Mouse (Mus musculus): ENCODE results near the gene Ptprg. TPM values are rescaled to one million over a fixed set of nuclear protein-coding genes. Genes with fewer than 3 reads are reported as not detected.

The Ptprg gene
- polyA plus RNA-seq, 1 experiment from 2014 or later, result 38.7 TPM

DNA sequence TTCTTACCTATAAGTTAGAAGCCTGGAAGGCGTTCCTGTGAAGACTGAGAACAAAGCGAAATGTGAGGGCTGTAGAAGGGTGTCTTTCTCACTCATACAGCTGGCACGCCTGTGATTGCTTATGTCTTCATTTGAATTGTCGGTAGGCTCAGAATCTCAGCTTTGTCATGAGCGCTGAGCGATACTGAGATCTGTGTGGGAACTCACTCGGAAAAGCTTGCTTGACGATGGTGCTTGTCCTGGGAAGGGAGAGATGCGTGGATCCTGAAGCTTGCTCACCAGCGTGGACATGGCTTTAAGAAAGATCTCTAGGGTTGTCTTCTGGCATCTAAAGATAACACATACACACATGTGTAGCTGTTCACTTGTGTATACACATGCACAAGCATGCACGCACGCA lies 516.4 kb downstream of the Ptprg start:
- no peaks in the 10 kb centered on the region for H3K9me3 ChIP-seq (ENCODE audit: low read length)
- no peak overlapping the region for H3K4me2 ChIP-seq (replicated peaks; ENCODE audit: low read depth, low read length)
- peaks cover 22% of the 10 kb centered on the region for H3K4me1 ChIP-seq (ENCODE audit: insufficient read depth, low read length)
- no peak overlapping the region for H3K27ac ChIP-seq (ENCODE audit: low read length)
- no peak overlapping the region for H3K4me3 ChIP-seq (ENCODE audit: low read length)
- no peak for ATAC-seq (ENCODE audit: low FRiP score, low TSS enrichment)
- H3K27me3 ChIP-seq (ENCODE audit: insufficient read depth, low read length), result no peaks in the 10 kb centered on the region
- WGBS, result 94% methylated on average over 12 of the region's 12 CpGs
- no peak overlapping the region for H3K9ac ChIP-seq (replicated peaks; ENCODE audit: low read length)
- no peaks in the 10 kb centered on the region for H3K36me3 ChIP-seq (ENCODE audit: insufficient read depth, low read length)

GRCm38 (mm10) chr14:12070361-12070760 lies 517.0 kb downstream of the Ptprg start:
- H3K4me1 ChIP-seq (ENCODE audit: insufficient read depth, low read length), result peaks cover 29% of the 10 kb centered on the region
- no peak overlapping the region for H3K9ac ChIP-seq (replicated peaks; ENCODE audit: low read length)
- H3K4me2 ChIP-seq (replicated peaks; ENCODE audit: low read depth, low read length), result no peak overlapping the region
- no peaks in the 10 kb centered on the region for H3K27me3 ChIP-seq (ENCODE audit: insufficient read depth, low read length)
- no peak overlapping the region for H3K27ac ChIP-seq (ENCODE audit: low read length)
- no peak overlapping the region for H3K4me3 ChIP-seq (ENCODE audit: low read length)
- H3K36me3 ChIP-seq (ENCODE audit: insufficient read depth, low read length), result no peaks in the 10 kb centered on the region
- 52% methylated on average over 1 of the region's 1 CpGs for WGBS
- no peaks in the 10 kb centered on the region for H3K9me3 ChIP-seq (ENCODE audit: low read length)
- ATAC-seq (ENCODE audit: low FRiP score, low TSS enrichment), result no peak

DNA sequence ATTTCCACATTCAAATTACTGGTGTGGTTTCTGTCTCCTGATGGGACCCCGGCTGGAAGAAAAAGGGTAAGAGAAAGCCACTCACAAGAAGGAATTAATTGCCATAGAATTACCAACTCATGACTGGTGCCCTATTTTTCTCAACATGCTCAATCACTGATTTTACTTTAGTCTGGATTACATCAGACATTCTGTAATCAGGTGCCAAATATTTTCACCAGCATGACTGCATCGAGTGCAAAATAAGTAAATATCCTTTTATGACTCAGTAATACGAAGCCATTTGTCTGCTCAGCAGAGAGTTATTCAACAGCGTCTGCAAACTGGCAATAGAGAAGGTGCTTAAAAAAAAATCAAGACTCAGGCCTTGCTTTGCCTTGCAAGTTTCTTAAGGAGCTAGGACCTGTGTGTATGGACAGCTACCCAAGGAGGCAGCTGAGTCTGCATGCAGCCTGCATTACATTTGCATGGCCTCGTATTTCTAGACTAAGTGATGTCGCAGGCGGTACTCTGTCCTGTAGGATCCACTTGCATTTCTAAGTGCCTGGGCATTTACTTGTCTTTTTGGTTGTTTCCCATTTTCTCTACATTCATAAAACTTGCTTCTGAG lies 517.6 kb downstream of the Ptprg start:
- ATAC-seq (ENCODE audit: low FRiP score, low TSS enrichment), result no peak
- 60% methylated on average over 7 of the region's 7 CpGs for WGBS
- H3K36me3 ChIP-seq (ENCODE audit: insufficient read depth, low read length), result no peaks in the 10 kb centered on the region

GRCm38 (mm10) chr14:12072026-12072861 lies 518.9 kb downstream of the Ptprg start:
- Histone ChIP-seq H3K27ac (ENCODE audit: low read length) (peak overlapping the region; percentile 49), H3K9me3 (ENCODE audit: low read length) (no peaks in the 10 kb centered on the region), H3K4me3 (ENCODE audit: low read length) (no peak overlapping the region), H3K4me2 (replicated peaks; ENCODE audit: low read depth, low read length) (no peak overlapping the region), H3K36me3 (ENCODE audit: insufficient read depth, low read length) (no peaks in the 10 kb centered on the region), H3K9ac (replicated peaks; ENCODE audit: low read length) (no peak overlapping the region), H3K4me1 (ENCODE audit: insufficient read depth, low read length) (peaks cover 29% of the 10 kb centered on the region), H3K27me3 (ENCODE audit: insufficient read depth, low read length) (no peaks in the 10 kb centered on the region)
- 59% methylated on average over 7 of the region's 7 CpGs for WGBS
- ATAC-seq (ENCODE audit: low FRiP score, low TSS enrichment), result peak; percentile 53

More for the DNA sequence above, 517.6 kb downstream of the Ptprg start:
- Histone ChIP-seq H3K27me3 (ENCODE audit: insufficient read depth, low read length) (no peaks in the 10 kb centered on the region), H3K4me3 (ENCODE audit: low read length) (no peak overlapping the region), H3K9me3 (ENCODE audit: low read length) (no peaks in the 10 kb centered on the region), H3K4me2 (replicated peaks; ENCODE audit: low read depth, low read length) (no peak overlapping the region), H3K9ac (replicated peaks; ENCODE audit: low read length) (no peak overlapping the region), H3K27ac (ENCODE audit: low read length) (no peak overlapping the region), H3K4me1 (ENCODE audit: insufficient read depth, low read length) (peaks cover 29% of the 10 kb centered on the region)

DNA sequence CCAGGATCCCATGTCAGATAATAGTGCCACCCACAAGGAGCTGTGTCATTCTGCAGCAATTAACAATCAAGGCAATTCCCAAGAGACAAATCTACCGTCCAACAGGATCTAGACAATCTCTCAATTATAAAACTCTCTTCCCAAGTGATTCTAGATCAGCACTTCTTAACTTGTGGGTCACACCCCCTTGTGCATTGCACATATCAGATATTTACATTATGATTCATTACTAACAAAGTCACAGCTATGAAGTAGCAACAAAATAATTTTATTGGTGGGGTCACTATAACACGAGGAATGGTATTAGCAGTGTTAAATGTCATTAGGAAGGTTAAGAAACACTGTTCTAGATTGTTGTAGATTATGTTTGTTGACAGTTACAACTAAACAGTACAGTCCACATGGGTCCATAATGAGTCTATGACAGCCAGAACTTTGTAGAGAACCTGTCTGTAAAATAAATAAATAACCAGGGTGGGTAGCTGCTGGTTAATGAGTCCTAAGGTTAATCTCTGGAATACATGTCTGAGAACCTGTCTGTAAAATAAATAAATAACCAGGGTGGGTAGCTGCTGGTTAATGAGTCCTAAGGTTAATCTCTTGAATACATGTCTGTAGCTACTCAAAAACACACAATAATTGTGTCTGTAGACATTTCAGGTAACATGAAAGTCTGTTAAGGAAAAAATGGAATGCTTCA lies 520.2 kb downstream of the Ptprg start:
- ATAC-seq (ENCODE audit: low FRiP score, low TSS enrichment), result peak; percentile 81; the same call in 1 of the 2 replicates
- 55% methylated on average over 2 of the region's 2 CpGs for WGBS

GRCm38 (mm10) chr14:12077193-12077592 lies 523.9 kb downstream of the Ptprg start:
- Histone ChIP-seq H3K9me3 (ENCODE audit: low read length) (no peaks in the 10 kb centered on the region), H3K27me3 (ENCODE audit: insufficient read depth, low read length) (no peaks in the 10 kb centered on the region), H3K27ac (ENCODE audit: low read length) (no peak overlapping the region), H3K4me3 (ENCODE audit: low read length) (no peak overlapping the region), H3K4me2 (replicated peaks; ENCODE audit: low read depth, low read length) (no peak overlapping the region), H3K36me3 (ENCODE audit: insufficient read depth, low read length) (no peaks in the 10 kb centered on the region), H3K4me1 (ENCODE audit: insufficient read depth, low read length) (peaks cover 45% of the 10 kb centered on the region), H3K9ac (replicated peaks; ENCODE audit: low read length) (no peak overlapping the region)
- no peak for ATAC-seq (ENCODE audit: low FRiP score, low TSS enrichment)
- 83% methylated on average over 7 of the region's 7 CpGs for WGBS

More for the DNA sequence above, 520.2 kb downstream of the Ptprg start:
- Histone ChIP-seq H3K9me3 (ENCODE audit: low read length) (no peaks in the 10 kb centered on the region), H3K4me3 (ENCODE audit: low read length) (no peak overlapping the region), H3K4me2 (replicated peaks; ENCODE audit: low read depth, low read length) (no peak overlapping the region), H3K27me3 (ENCODE audit: insufficient read depth, low read length) (no peaks in the 10 kb centered on the region), H3K36me3 (ENCODE audit: insufficient read depth, low read length) (no peaks in the 10 kb centered on the region), H3K27ac (ENCODE audit: low read length) (peak overlapping the region; percentile 49), H3K9ac (replicated peaks; ENCODE audit: low read length) (no peak overlapping the region), H3K4me1 (ENCODE audit: insufficient read depth, low read length) (peaks cover 29% of the 10 kb centered on the region)

- ATAC-seq (ENCODE audit: low FRiP score, low TSS enrichment), result no peak
- Histone ChIP-seq H3K27me3 (ENCODE audit: insufficient read depth, low read length) (no peaks in the 10 kb centered on the region), H3K4me1 (ENCODE audit: insufficient read depth, low read length) (peaks cover 43% of the 10 kb centered on the region), H3K36me3 (ENCODE audit: insufficient read depth, low read length) (no peaks in the 10 kb centered on the region), H3K9ac (replicated peaks; ENCODE audit: low read length) (no peak overlapping the region), H3K9me3 (ENCODE audit: low read length) (no peaks in the 10 kb centered on the region), H3K4me2 (replicated peaks; ENCODE audit: low read depth, low read length) (no peak overlapping the region), H3K4me3 (ENCODE audit: low read length) (no peak overlapping the region), H3K27ac (ENCODE audit: low read length) (peak overlapping the region; percentile 35; the same call in 1 of the 2 replicates)
- 27% methylated on average over 6 of the region's 6 CpGs for WGBS
Observed at GRCm38 (mm10) chr14:12079250-12079649, 525.9 kb downstream of the Ptprg start.

DNA sequence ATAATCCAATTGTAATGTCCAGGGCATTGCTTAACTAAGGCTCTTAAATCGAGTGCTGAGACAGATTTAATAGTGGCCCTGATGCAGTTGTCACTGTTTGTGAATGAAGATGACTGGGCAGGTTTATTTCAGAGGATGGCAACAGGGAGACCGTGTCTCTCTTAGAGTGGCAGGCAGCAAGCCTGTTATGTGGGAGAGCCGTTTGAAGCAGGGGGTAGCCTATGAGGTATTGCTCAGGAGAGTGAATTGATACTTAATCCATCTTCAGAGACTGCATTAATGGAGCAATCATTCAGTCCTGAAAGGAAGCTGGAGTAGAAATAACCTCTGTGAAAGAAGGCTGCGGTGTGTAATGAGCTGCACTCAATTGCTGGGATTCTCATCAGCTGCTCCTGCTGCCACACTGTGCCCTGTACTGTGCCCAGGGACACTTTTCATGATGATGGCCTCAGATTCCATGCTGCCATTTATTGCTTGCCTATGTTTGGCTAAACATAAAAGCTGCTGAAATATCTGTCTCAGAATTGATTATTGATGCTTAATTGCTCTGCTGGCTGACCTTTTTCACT lies 526.6 kb downstream of the Ptprg start:
- ATAC-seq (ENCODE audit: low FRiP score, low TSS enrichment), result no peak
- H3K27me3 ChIP-seq (ENCODE audit: insufficient read depth, low read length), result no peaks in the 10 kb centered on the region
- H3K4me3 ChIP-seq (ENCODE audit: low read length), result no peak overlapping the region
- H3K4me2 ChIP-seq (replicated peaks; ENCODE audit: low read depth, low read length), result no peak overlapping the region
- H3K9me3 ChIP-seq (ENCODE audit: low read length), result no peaks in the 10 kb centered on the region
- H3K27ac ChIP-seq (ENCODE audit: low read length), result no peak overlapping the region
- peaks cover 37% of the 10 kb centered on the region for H3K4me1 ChIP-seq (ENCODE audit: insufficient read depth, low read length)
- no peak overlapping the region for H3K9ac ChIP-seq (replicated peaks; ENCODE audit: low read length)
- no peaks in the 10 kb centered on the region for H3K36me3 ChIP-seq (ENCODE audit: insufficient read depth, low read length)
- 27% methylated on average over 4 of the region's 4 CpGs for WGBS

DNA sequence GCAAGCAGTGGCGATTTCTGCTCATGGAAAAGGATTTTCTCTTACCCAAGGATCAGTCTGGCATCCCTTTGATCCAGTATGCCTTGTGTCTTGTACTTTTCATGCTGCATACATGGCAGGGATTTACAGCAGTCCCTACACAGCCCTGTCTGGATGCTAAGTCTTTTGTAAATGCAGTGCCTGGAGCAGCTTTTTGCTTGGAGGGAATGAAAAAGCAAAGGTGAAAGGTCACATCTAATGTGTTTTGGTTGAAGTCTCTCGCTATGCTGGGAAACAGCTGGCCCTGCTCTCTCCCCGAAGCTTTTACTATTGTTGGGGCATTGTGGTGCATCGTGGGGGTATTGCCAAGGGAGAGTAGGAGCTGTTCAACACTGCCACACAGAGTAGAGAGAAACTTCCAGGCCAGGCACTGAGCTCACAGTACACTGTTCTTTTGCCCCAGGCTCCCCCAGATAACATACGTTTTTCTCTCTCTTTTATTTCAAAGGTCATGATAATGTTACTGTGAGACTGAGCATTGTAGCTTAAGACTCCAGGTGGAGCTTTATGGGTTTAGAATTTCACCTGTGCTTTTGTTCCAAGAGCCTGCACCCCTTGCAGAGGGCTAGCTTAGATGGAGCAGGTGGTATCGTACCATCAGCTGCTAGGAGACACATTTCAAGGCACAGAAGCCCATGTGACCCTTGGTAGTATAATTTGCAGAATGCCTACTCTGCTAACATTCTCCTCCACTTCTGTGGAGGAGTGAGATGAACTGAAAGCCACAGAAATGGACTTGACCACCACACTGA lies 529.0 kb downstream of the Ptprg start:
- 18% methylated on average over 6 of the region's 6 CpGs for WGBS
- H3K4me3 ChIP-seq (ENCODE audit: low read length), result no peak overlapping the region
- H3K9me3 ChIP-seq (ENCODE audit: low read length), result no peaks in the 10 kb centered on the region
- H3K4me2 ChIP-seq (replicated peaks; ENCODE audit: low read depth, low read length), result no peak overlapping the region
- peaks cover 42% of the 10 kb centered on the region for H3K4me1 ChIP-seq (ENCODE audit: insufficient read depth, low read length)
- no peak overlapping the region for H3K9ac ChIP-seq (replicated peaks; ENCODE audit: low read length)
- ATAC-seq (ENCODE audit: low FRiP score, low TSS enrichment), result peak; percentile 50; the same call in 1 of the 2 replicates
- H3K27me3 ChIP-seq (ENCODE audit: insufficient read depth, low read length), result no peaks in the 10 kb centered on the region
- no peaks in the 10 kb centered on the region for H3K36me3 ChIP-seq (ENCODE audit: insufficient read depth, low read length)
- H3K27ac ChIP-seq (ENCODE audit: low read length), result peak overlapping the region; percentile 54; the same call in 1 of the 2 replicates
